Mouse (Mus musculus) testis, adult 2 months (tissue): Measurements from ENCODE around the gene Sin3a. TPM values are rescaled to one million over a fixed set of nuclear protein-coding genes. Genes with fewer than 3 reads are reported as not detected.

Source experiments
- H3K27ac ChIP-seq: fragments of 200-500 bp; 2 replicates; pipeline ENCODE4 v1.5.1; 2012; ENCODE audit warnings: low read depth, low read length; ENCODE audit not compliant: control insufficient read depth, insufficient read depth
- H3K27me3 ChIP-seq: fragments of 200-500 bp; 2 replicates; pipeline ENCODE4 v1.6.1; 2012; ENCODE audit warnings: mild to moderate bottlenecking, low read length, moderate library complexity; ENCODE audit not compliant: control insufficient read depth, insufficient read depth
- H3K36me3 ChIP-seq: fragments of 200-500 bp; 2 replicates; pipeline ENCODE4 v1.6.1; 2012; ENCODE audit warnings: mild to moderate bottlenecking, low read length; ENCODE audit not compliant: control insufficient read depth, insufficient read depth
- H3K4me1 ChIP-seq: fragments of 200-500 bp; 2 replicates; pipeline ENCODE4 v1.6.1; 2012; ENCODE audit warnings: low read length; ENCODE audit not compliant: control insufficient read depth, insufficient read depth
- H3K4me3 ChIP-seq: fragments of 200-500 bp; 2 replicates; pipeline ENCODE4 v1.5.1; 2012; ENCODE audit warnings: low read depth, mild to moderate bottlenecking, low read length, moderate library complexity, mixed read lengths; ENCODE audit not compliant: control insufficient read depth
- CTCF ChIP-seq: fragments of 200-500 bp; IDR thresholded peaks from 2 replicates; pipeline ENCODE4 v1.5.1; 2012; ENCODE audit warnings: low read depth, mild to moderate bottlenecking, inconsistent platforms, low read length, moderate library complexity; ENCODE audit not compliant: control insufficient read depth, insufficient read depth, insufficient replicate concordance
- POLR2A ChIP-seq: fragments of 200-500 bp; IDR thresholded peaks from 2 replicates; pipeline ENCODE4 v1.6.1; 2012; ENCODE audit warnings: low read depth, mild to moderate bottlenecking, inconsistent platforms, low read length, moderate library complexity; ENCODE audit not compliant: control insufficient read depth
- polyA plus RNA-seq: library from polyadenylated mRNA; depleted of rRNA; stranded (reverse); fragments of >200 nt; gene quantifications from 2 replicates; pipeline ENCODE4 v1.2.3, GENCODE M21; 2012

Gene Sin3a
- polyA plus RNA-seq, 1 experiment, result 99.2 TPM

- no peaks in the 10 kb centered on the region; the same call in 1 of the 2 replicates for H3K27me3 ChIP-seq
Observed at GRCm38 (mm10) chr9:57076701-57077660, 5.1 kb downstream of the Sin3a start.

GRCm38 (mm10) chr9:57082236-57082635, 10.4 kb downstream of the Sin3a start:
- peaks cover 2% of the 10 kb centered on the region for H3K36me3 ChIP-seq
- TF ChIP-seq POLR2A, result no peak
- no peak for TF ChIP-seq CTCF

More at GRCm38 (mm10) chr9:57076701-57077660, 5.1 kb downstream of the Sin3a start:
- Histone ChIP-seq H3K4me1 (peaks cover 16% of the 10 kb centered on the region), H3K36me3 (no peaks in the 10 kb centered on the region), H3K27ac (peak overlapping the region; percentile 87), H3K4me3 (peak overlapping the region; percentile 88)
- TF ChIP-seq POLR2A (no peak), CTCF (no peak)

GRCm38 (mm10) chr9:57117261-57117755, 45.5 kb downstream of the Sin3a start:
- no peak for TF ChIP-seq CTCF
- TF ChIP-seq POLR2A, result no peak
- Histone ChIP-seq H3K4me1 (no peaks in the 10 kb centered on the region), H3K36me3 (peaks cover 1% of the 10 kb centered on the region), H3K27ac (no peak overlapping the region), H3K4me3 (no peak overlapping the region), H3K27me3 (no peaks in the 10 kb centered on the region)

More at GRCm38 (mm10) chr9:57082236-57082635, 10.4 kb downstream of the Sin3a start:
- H3K27ac ChIP-seq, result no peak overlapping the region
- no peaks in the 10 kb centered on the region for H3K27me3 ChIP-seq
- peak overlapping the region; percentile 58 for H3K4me3 ChIP-seq
- H3K4me1 ChIP-seq, result peaks cover 5% of the 10 kb centered on the region

GRCm38 (mm10) chr9:57129641-57130040, 57.8 kb downstream of the Sin3a start:
- Histone ChIP-seq H3K36me3 (no peaks in the 10 kb centered on the region; the same call in 1 of the 2 replicates), H3K27ac (no peak overlapping the region), H3K27me3 (no peaks in the 10 kb centered on the region), H3K4me3 (no peak overlapping the region), H3K4me1 (peaks cover 2% of the 10 kb centered on the region)
- TF ChIP-seq POLR2A (no peak), CTCF (no peak)

- H3K36me3 ChIP-seq, result no peaks in the 10 kb centered on the region; the same call in 1 of the 2 replicates
Observed at GRCm38 (mm10) chr9:57130577-57131433, 59.0 kb downstream of the Sin3a start, which contains the start of gene Man2c1. Gene Man2c1 (plus strand): TSS chr9:57130690.

DNA sequence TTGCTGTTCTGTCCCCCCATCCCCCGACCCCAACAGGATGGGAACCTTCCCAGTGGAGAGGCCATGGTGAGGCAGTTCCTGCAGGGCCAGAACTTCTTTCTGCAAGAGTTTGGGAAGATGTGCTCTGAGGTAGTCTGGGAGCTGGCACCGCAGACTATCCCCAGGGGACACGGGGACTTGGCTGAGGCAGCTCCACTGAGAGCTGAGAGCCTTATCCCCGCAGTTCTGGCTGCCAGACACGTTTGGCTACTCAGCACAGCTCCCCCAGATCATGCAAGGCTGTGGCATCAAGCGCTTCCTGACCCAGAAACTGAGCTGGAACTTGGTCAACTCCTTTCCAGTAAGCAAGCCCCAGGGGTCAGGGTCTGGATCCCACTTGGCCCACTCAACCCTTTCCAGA, 65.4 kb downstream of the Sin3a start:
- Histone ChIP-seq H3K27ac (no peak overlapping the region), H3K4me3 (no peak overlapping the region), H3K4me1 (no peaks in the 10 kb centered on the region), H3K36me3 (no peaks in the 10 kb centered on the region; the same call in 1 of the 2 replicates), H3K27me3 (no peaks in the 10 kb centered on the region)
- no peak for TF ChIP-seq POLR2A
- TF ChIP-seq CTCF, result no peak

More at GRCm38 (mm10) chr9:57130577-57131433, 59.0 kb downstream of the Sin3a start, which contains the start of gene Man2c1:
- H3K4me3 ChIP-seq, result peak within 1 kb of the TSS; percentile 97
- no peaks in the 10 kb centered on the region for H3K27me3 ChIP-seq
- peak within 1 kb of the TSS; percentile 92 for H3K27ac ChIP-seq
- peaks cover 2% of the 10 kb centered on the region for H3K4me1 ChIP-seq
- TF ChIP-seq CTCF (peak; percentile 40; the same call in 1 of the 2 replicates), POLR2A (peak; percentile 88)

DNA sequence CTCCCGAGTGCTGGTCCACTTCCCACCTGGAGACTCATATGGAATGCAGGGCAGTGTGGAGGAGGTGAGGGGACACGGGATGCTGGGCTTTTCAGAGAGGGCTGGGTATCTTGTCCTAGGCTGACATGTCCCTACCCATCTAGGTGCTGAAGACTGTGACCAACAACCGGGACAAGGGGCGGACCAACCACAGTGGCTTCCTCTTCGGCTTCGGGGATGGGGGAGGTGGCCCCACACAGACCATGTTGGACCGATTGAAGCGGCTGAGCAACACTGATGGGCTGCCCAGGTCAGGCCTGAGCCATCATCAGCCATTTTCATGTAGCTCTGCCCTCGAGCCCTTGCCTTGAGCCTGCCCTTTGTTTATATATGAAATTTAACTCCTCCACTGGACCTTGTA, 65.9 kb downstream of the Sin3a start:
- Histone ChIP-seq H3K4me1 (no peaks in the 10 kb centered on the region), H3K4me3 (no peak overlapping the region), H3K27me3 (no peaks in the 10 kb centered on the region), H3K36me3 (no peaks in the 10 kb centered on the region; the same call in 1 of the 2 replicates), H3K27ac (no peak overlapping the region)
- TF ChIP-seq CTCF, result no peak
- no peak for TF ChIP-seq POLR2A
